Mouse (Mus musculus): ENCODE results near the gene Atraid.

Gene Atraid

DNA sequence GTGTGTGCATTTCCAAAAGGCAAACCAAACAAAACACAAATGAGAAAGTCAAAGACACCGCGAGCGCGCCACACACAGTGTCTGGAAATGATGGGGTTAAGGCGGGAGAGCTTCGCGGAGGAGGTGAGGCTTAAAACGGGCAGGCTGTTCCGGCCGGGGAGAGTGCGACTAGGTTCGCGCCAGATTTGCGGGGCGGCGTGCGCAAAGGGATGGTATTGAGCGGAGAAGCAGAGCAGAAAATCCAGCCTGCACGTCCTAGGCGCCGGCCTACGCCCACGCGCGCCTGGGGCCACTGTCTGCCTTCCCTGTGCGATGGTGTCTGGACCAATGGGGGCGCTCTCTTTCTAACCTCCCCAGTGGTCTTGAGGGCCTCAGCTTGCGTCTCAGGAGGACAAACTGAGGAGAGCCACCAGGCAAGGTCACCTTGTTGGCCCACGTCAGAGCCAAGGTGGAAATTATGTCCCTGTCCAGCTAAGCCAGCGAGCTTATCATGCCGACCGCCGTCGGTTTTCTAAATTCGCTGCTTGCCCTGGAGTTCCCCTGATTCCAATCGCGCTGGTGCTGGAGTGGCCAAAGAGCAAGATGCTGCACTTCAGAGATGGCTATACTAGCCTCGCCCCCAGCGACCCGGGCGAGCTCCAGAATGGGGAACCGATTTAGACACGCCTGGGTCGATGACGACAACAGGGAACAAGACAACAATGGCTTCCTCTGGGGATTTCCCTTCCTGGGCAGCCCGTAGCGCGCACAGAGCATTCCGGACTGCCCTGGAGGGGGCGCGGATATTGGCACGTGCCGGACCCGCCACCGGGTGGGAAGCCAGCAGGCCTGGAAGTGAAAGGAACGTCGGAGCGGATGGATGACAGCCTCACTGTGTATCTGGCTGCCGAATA is 46.9 kb downstream of the Atraid start:
- DNase-seq (ENCODE audit: low spot score in 2 of 2) = peak in 1 of 2 experiments; percentile 68

DNA sequence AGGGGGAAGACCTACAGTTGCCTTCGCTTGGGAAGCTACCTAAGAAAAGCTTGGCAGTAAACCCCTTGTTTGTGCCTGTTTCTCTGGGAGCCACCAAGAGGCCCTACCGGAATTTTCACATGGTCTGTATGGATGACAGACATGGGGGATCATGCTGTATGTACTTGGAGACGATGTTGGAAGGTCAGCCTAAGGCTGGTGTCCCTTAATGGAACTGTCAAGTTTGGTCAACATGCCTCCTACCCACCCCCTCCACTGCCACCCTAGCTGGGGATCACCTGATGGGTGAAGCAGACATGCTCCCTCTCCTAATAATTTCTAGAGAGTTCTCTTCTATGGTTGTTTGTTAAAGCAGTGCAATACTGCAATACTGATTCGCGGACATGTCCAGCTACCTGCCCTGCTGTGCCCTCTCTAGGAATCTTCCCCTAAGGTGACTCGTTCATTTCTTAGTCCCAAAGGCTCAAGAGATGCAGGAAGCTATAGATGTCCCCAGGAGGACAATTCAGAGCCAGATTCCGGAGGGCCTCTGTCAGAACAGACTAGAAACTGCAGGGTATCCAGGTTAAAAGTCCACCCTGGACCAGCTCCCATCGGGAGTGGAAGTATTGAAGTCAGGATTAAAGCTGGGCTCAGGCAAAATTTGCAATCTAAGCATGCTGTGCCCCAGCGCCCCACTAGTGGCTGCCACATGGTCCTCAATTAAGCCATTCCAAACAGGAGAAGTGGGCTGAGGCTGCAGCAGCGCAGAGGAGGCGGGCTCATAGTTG is 47.8 kb downstream of the Atraid start:
- DNase-seq (ENCODE audit: low spot score in 2 of 2) = no peak
